Mouse (Mus musculus) hindbrain, embryonic 16.5 days (tissue): ENCODE results near the gene Sox5. TPM values are rescaled to one million over a fixed set of nuclear protein-coding genes. Genes with fewer than 3 reads are reported as not detected.

ENCODE experiments used
- ATAC-seq: fragments of 200-750 bp; cut with Nextera tagmentation; 2 replicates; pipeline ENCODE4 v1.8.0; 2017; ENCODE audit warnings: moderate TSS enrichment, moderate library complexity
- H3K27ac ChIP-seq: fragments of 300-500 bp; sonication (generic); 2 replicates; pipeline ENCODE4 v1.5.1; 2014; ENCODE audit warnings: low read depth, mild to moderate bottlenecking, control low read depth, low read length, moderate library complexity
- H3K27me3 ChIP-seq: fragments of 300-500 bp; sonication (generic); replicated peaks from 2 replicates; pipeline ENCODE4 v1.6.1; 2014; ENCODE audit warnings: low read length; ENCODE audit not compliant: control insufficient read depth, insufficient read depth
- H3K36me3 ChIP-seq: fragments of 300-500 bp; sonication (generic); 2 replicates; pipeline ENCODE4 v1.6.1; 2014; ENCODE audit warnings: mild to moderate bottlenecking, low read length, moderate library complexity, mixed read lengths; ENCODE audit not compliant: control insufficient read depth, insufficient read depth
- H3K4me1 ChIP-seq: fragments of 300-500 bp; sonication (generic); 2 replicates; pipeline ENCODE4 v1.6.1; 2014; ENCODE audit warnings: low read depth, low read length; ENCODE audit not compliant: control insufficient read depth, insufficient read depth
- H3K4me2 ChIP-seq: fragments of 300-500 bp; sonication (generic); 2 replicates; pipeline ENCODE4 v1.6.1; 2014; ENCODE audit warnings: mild to moderate bottlenecking, low read length, control low read depth, moderate library complexity
- H3K4me3 ChIP-seq: fragments of 300-500 bp; sonication (generic); 2 replicates; pipeline ENCODE4 v1.5.1; 2014; ENCODE audit warnings: mild to moderate bottlenecking, low read length, control low read depth, moderate library complexity
- H3K9ac ChIP-seq: fragments of 300-500 bp; sonication (generic); 2 replicates; pipeline ENCODE4 v1.6.1; 2014; ENCODE audit warnings: low read depth, mild to moderate bottlenecking, control low read depth, low read length, moderate library complexity
- H3K9me3 ChIP-seq: fragments of 300-500 bp; sonication (generic); 2 replicates; pipeline ENCODE4 v1.6.1; 2014; ENCODE audit warnings: mild to moderate bottlenecking, low read length, moderate library complexity; ENCODE audit not compliant: control insufficient read depth
- WGBS: fragments of 180-500 bp; shearing (Covaris S2); extraction: QIAGEN DNeasy Blood & Tissue Kit; methylation state at CpG from one replicate; pipeline ENCODE4 v1.1.7; 2014; 5-methylcytosine and 5-hydroxymethylcytosine counted together
- polyA plus RNA-seq: library from polyadenylated mRNA; unstranded; fragments of >200 nt; fragmentation: Nextera tagmentation; extraction: Ambion mirVana; gene quantifications from 2 replicates; pipeline ENCODE4 v1.2.1, GENCODE M21; 2015

The Sox5 gene
- polyA plus RNA-seq, 1 experiment from 2014 or later: 40.7 TPM

GRCm38 (mm10) chr6:144016929-144017328, 764.8 kb downstream of the Sox5 start:
- Histone ChIP-seq H3K36me3 (no peaks in the 10 kb centered on the region), H3K4me1 (no peaks in the 10 kb centered on the region), H3K9me3 (no peaks in the 10 kb centered on the region), H3K4me2 (no peak overlapping the region), H3K9ac (no peak overlapping the region), H3K27me3 (no peaks in the 10 kb centered on the region), H3K4me3 (no peak overlapping the region), H3K27ac (no peak overlapping the region)
- ATAC-seq: no peak

GRCm38 (mm10) chr6:144011880-144012524, 769.8 kb downstream of the Sox5 start:
- no peaks in the 10 kb centered on the region for H3K36me3 ChIP-seq
- H3K27ac ChIP-seq: no peak overlapping the region
- no peak overlapping the region for H3K9ac ChIP-seq
- no peak overlapping the region for H3K4me2 ChIP-seq
- WGBS: 81% methylated on average over 14 of the region's 14 CpGs
- H3K27me3 ChIP-seq: no peaks in the 10 kb centered on the region
- H3K9me3 ChIP-seq: no peaks in the 10 kb centered on the region
- H3K4me1 ChIP-seq: no peaks in the 10 kb centered on the region
- ATAC-seq: no peak
- no peak overlapping the region for H3K4me3 ChIP-seq

- no peak for ATAC-seq
- no peaks in the 10 kb centered on the region for H3K36me3 ChIP-seq
- no peak overlapping the region for H3K4me2 ChIP-seq
- no peak overlapping the region for H3K4me3 ChIP-seq
- no peaks in the 10 kb centered on the region for H3K4me1 ChIP-seq
- H3K9ac ChIP-seq: no peak overlapping the region
- no peaks in the 10 kb centered on the region for H3K9me3 ChIP-seq
- 80% methylated on average over 3 of the region's 3 CpGs for WGBS
- H3K27me3 ChIP-seq: no peaks in the 10 kb centered on the region
- H3K27ac ChIP-seq: no peak overlapping the region
Observed at GRCm38 (mm10) chr6:144010995-144011394, 770.8 kb downstream of the Sox5 start.

- Histone ChIP-seq H3K4me3 (no peak overlapping the region), H3K27me3 (no peaks in the 10 kb centered on the region), H3K9ac (no peak overlapping the region), H3K4me2 (no peak overlapping the region), H3K36me3 (no peaks in the 10 kb centered on the region), H3K4me1 (no peaks in the 10 kb centered on the region), H3K27ac (no peak overlapping the region), H3K9me3 (no peaks in the 10 kb centered on the region)
- no peak for ATAC-seq
Observed at GRCm38 (mm10) chr6:144010285-144010684, 771.5 kb downstream of the Sox5 start.

GRCm38 (mm10) chr6:144005132-144005531, 776.6 kb downstream of the Sox5 start:
- Histone ChIP-seq H3K9me3 (no peaks in the 10 kb centered on the region), H3K36me3 (no peaks in the 10 kb centered on the region), H3K27ac (no peak overlapping the region), H3K4me1 (no peaks in the 10 kb centered on the region), H3K4me2 (no peak overlapping the region), H3K27me3 (no peaks in the 10 kb centered on the region), H3K9ac (no peak overlapping the region), H3K4me3 (no peak overlapping the region)
- ATAC-seq: no peak
- 94% methylated on average over 6 of the region's 6 CpGs for WGBS

- H3K9ac ChIP-seq: no peak overlapping the region
- H3K4me1 ChIP-seq: no peaks in the 10 kb centered on the region; the same call in 1 of the 2 replicates
- WGBS: 64% methylated on average over 13 of the region's 13 CpGs
- H3K36me3 ChIP-seq: no peaks in the 10 kb centered on the region
- no peaks in the 10 kb centered on the region for H3K9me3 ChIP-seq
- no peak overlapping the region for H3K27ac ChIP-seq
- no peaks in the 10 kb centered on the region for H3K27me3 ChIP-seq
- H3K4me3 ChIP-seq: no peak overlapping the region
- ATAC-seq: no peak
- H3K4me2 ChIP-seq: no peak overlapping the region
Observed at GRCm38 (mm10) chr6:143998201-143998600, 783.6 kb downstream of the Sox5 start.

- Histone ChIP-seq H3K4me1 (no peaks in the 10 kb centered on the region; the same call in 1 of the 2 replicates), H3K27me3 (no peaks in the 10 kb centered on the region), H3K9ac (no peak overlapping the region), H3K27ac (no peak overlapping the region), H3K9me3 (no peaks in the 10 kb centered on the region), H3K36me3 (no peaks in the 10 kb centered on the region), H3K4me2 (no peak overlapping the region), H3K4me3 (no peak overlapping the region)
- WGBS: 66% methylated on average over 11 of the region's 11 CpGs
- ATAC-seq: no peak
Observed at GRCm38 (mm10) chr6:143997616-143998015, 784.2 kb downstream of the Sox5 start.

GRCm38 (mm10) chr6:143995046-143995445, 786.7 kb downstream of the Sox5 start:
- H3K36me3 ChIP-seq: no peaks in the 10 kb centered on the region
- no peak overlapping the region for H3K4me2 ChIP-seq
- H3K4me3 ChIP-seq: no peak overlapping the region
- no peak overlapping the region for H3K9ac ChIP-seq
- peak; percentile 88 for ATAC-seq
- H3K9me3 ChIP-seq: no peaks in the 10 kb centered on the region
- WGBS: 26% methylated on average over 4 of the region's 4 CpGs
- H3K27me3 ChIP-seq: no peaks in the 10 kb centered on the region
- H3K27ac ChIP-seq: no peak overlapping the region
- H3K4me1 ChIP-seq: no peaks in the 10 kb centered on the region; the same call in 1 of the 2 replicates

- H3K4me3 ChIP-seq: no peak overlapping the region
- H3K9me3 ChIP-seq: no peaks in the 10 kb centered on the region
- no peaks in the 10 kb centered on the region for H3K36me3 ChIP-seq
- no peak overlapping the region for H3K9ac ChIP-seq
- no peaks in the 10 kb centered on the region for H3K27me3 ChIP-seq
- no peaks in the 10 kb centered on the region for H3K4me1 ChIP-seq
- no peak for ATAC-seq
- no peak overlapping the region for H3K27ac ChIP-seq
- no peak overlapping the region for H3K4me2 ChIP-seq
Observed at GRCm38 (mm10) chr6:143987548-143987947, 794.2 kb downstream of the Sox5 start.

GRCm38 (mm10) chr6:143980131-143980530, 801.6 kb downstream of the Sox5 start:
- Histone ChIP-seq H3K9ac (no peak overlapping the region), H3K27ac (no peak overlapping the region), H3K36me3 (no peaks in the 10 kb centered on the region), H3K4me2 (no peak overlapping the region), H3K4me3 (no peak overlapping the region), H3K4me1 (no peaks in the 10 kb centered on the region), H3K9me3 (no peaks in the 10 kb centered on the region), H3K27me3 (no peaks in the 10 kb centered on the region)
- no peak for ATAC-seq
- WGBS: 87% methylated on average over 8 of the region's 8 CpGs
